Mouse (Mus musculus) erythroblast, embryonic 14.5 days (primary cell): ENCODE results near the gene Gm17018. TPM values are rescaled to one million over a fixed set of nuclear protein-coding genes. Genes with fewer than 3 reads are reported as not detected.

ENCODE experiments used
- H3K27me3 ChIP-seq: 2 replicates; pipeline ENCODE4 v1.6.1; 2012; ENCODE audit warnings: inconsistent platforms; ENCODE audit not compliant: control insufficient read depth
- H3K36me3 ChIP-seq: 2 replicates; pipeline ENCODE4 v1.6.1; 2012; ENCODE audit warnings: mild to moderate bottlenecking, inconsistent platforms; ENCODE audit not compliant: control insufficient read depth
- H3K4me1 ChIP-seq: 2 replicates; pipeline ENCODE4 v1.6.1; 2012; ENCODE audit warnings: inconsistent platforms; ENCODE audit not compliant: control insufficient read depth
- H3K4me3 ChIP-seq: replicated peaks from 2 replicates; pipeline ENCODE3; 2012; ENCODE audit warnings: moderate library complexity, mild to moderate bottlenecking, inconsistent platforms
- H3K9me3 ChIP-seq: 2 replicates; pipeline ENCODE4 v1.6.1; 2012; ENCODE audit warnings: low read length, inconsistent platforms, mixed read lengths; ENCODE audit not compliant: control insufficient read depth
- GATA1 ChIP-seq: IDR thresholded peaks from 2 replicates; pipeline ENCODE4 v1.6.1; 2012; ENCODE audit warnings: low read length, inconsistent platforms, mixed read lengths
- TAL1 ChIP-seq: IDR thresholded peaks from 3 replicates; pipeline ENCODE4 v1.6.1; 2012; ENCODE audit warnings: low read length, inconsistent platforms, mixed read lengths
- polyA plus RNA-seq: library from polyadenylated mRNA; stranded (reverse); fragments of >175 nt; gene quantifications from 2 replicates; pipeline ENCODE4 v1.2.3, GENCODE M21; 2012

Gene Gm17018
- polyA plus RNA-seq, 1 experiment = 1.9 TPM

- H3K9me3 ChIP-seq = no peaks in the 10 kb centered on the region
- H3K4me3 ChIP-seq = no peak overlapping the region
- peaks cover 55% of the 10 kb centered on the region for H3K36me3 ChIP-seq
- peaks cover 22% of the 10 kb centered on the region for H3K4me1 ChIP-seq
- no peaks in the 10 kb centered on the region for H3K27me3 ChIP-seq
- TF ChIP-seq TAL1 = no peak
- no peak for TF ChIP-seq GATA1
Observed at GRCm38 (mm10) chr19:45614375-45614774, 54.0 kb downstream of the Gm17018 start.

- Histone ChIP-seq H3K27me3 (no peaks in the 10 kb centered on the region), H3K36me3 (peaks cover 55% of the 10 kb centered on the region), H3K4me3 (no peak overlapping the region), H3K9me3 (no peaks in the 10 kb centered on the region), H3K4me1 (peaks cover 22% of the 10 kb centered on the region)
- TF ChIP-seq GATA1 (no peak), TAL1 (no peak)
Observed at GRCm38 (mm10) chr19:45614928-45615327, 54.5 kb downstream of the Gm17018 start.

- no peak for TF ChIP-seq GATA1
- TF ChIP-seq TAL1 = no peak
- Histone ChIP-seq H3K36me3 (peaks cover 58% of the 10 kb centered on the region), H3K9me3 (no peaks in the 10 kb centered on the region), H3K4me3 (no peak overlapping the region), H3K4me1 (peaks cover 22% of the 10 kb centered on the region), H3K27me3 (no peaks in the 10 kb centered on the region)
Observed at GRCm38 (mm10) chr19:45615415-45616213, 55.2 kb downstream of the Gm17018 start.

- no peak overlapping the region for H3K4me3 ChIP-seq
- peaks cover 22% of the 10 kb centered on the region for H3K4me1 ChIP-seq
- peaks cover 57% of the 10 kb centered on the region for H3K36me3 ChIP-seq
- no peak for TF ChIP-seq TAL1
- TF ChIP-seq GATA1 = no peak
- no peaks in the 10 kb centered on the region for H3K27me3 ChIP-seq
- H3K9me3 ChIP-seq = no peaks in the 10 kb centered on the region
Observed at GRCm38 (mm10) chr19:45616214-45616518, 55.8 kb downstream of the Gm17018 start.

- TF ChIP-seq TAL1 (no peak), GATA1 (no peak)
- H3K27me3 ChIP-seq = no peaks in the 10 kb centered on the region
- H3K9me3 ChIP-seq = no peaks in the 10 kb centered on the region
- H3K4me1 ChIP-seq = peaks cover 22% of the 10 kb centered on the region
- peaks cover 63% of the 10 kb centered on the region for H3K36me3 ChIP-seq
- no peak overlapping the region for H3K4me3 ChIP-seq
Observed at GRCm38 (mm10) chr19:45616735-45617134, 56.3 kb downstream of the Gm17018 start.

- H3K9me3 ChIP-seq = no peaks in the 10 kb centered on the region
- H3K4me1 ChIP-seq = peaks cover 22% of the 10 kb centered on the region
- no peak for TF ChIP-seq TAL1
- no peak for TF ChIP-seq GATA1
- no peaks in the 10 kb centered on the region for H3K27me3 ChIP-seq
- peaks cover 63% of the 10 kb centered on the region for H3K36me3 ChIP-seq
- H3K4me3 ChIP-seq = no peak overlapping the region
Observed at GRCm38 (mm10) chr19:45618184-45618583, 57.8 kb downstream of the Gm17018 start.

- Histone ChIP-seq H3K4me3 (no peak overlapping the region), H3K4me1 (peaks cover 20% of the 10 kb centered on the region), H3K9me3 (no peaks in the 10 kb centered on the region), H3K36me3 (peaks cover 70% of the 10 kb centered on the region), H3K27me3 (no peaks in the 10 kb centered on the region)
- TF ChIP-seq TAL1 = no peak
- TF ChIP-seq GATA1 = no peak
Observed at GRCm38 (mm10) chr19:45619744-45620501, 59.5 kb downstream of the Gm17018 start.

- peaks cover 71% of the 10 kb centered on the region for H3K36me3 ChIP-seq
- H3K4me3 ChIP-seq = no peak overlapping the region
- no peaks in the 10 kb centered on the region for H3K27me3 ChIP-seq
- TF ChIP-seq TAL1 = no peak
- no peak for TF ChIP-seq GATA1
- no peaks in the 10 kb centered on the region for H3K9me3 ChIP-seq
- H3K4me1 ChIP-seq = peaks cover 9% of the 10 kb centered on the region
Observed at GRCm38 (mm10) chr19:45621061-45621460, 60.6 kb downstream of the Gm17018 start.

- peaks cover 11% of the 10 kb centered on the region for H3K4me1 ChIP-seq
- TF ChIP-seq TAL1 (no peak), GATA1 (no peak)
- H3K36me3 ChIP-seq = peaks cover 79% of the 10 kb centered on the region
- no peaks in the 10 kb centered on the region for H3K27me3 ChIP-seq
- no peak overlapping the region for H3K4me3 ChIP-seq
- H3K9me3 ChIP-seq = no peaks in the 10 kb centered on the region
Observed at GRCm38 (mm10) chr19:45622144-45622543, 61.7 kb downstream of the Gm17018 start.
